Mouse (Mus musculus): ENCODE measurements at regions not wholly inside any gene's neighbourhood (a gene's known extent, or its start where the extent isn't known, plus 50 kb on each side); places are given as distances from the start of the nearest gene placed in this dataset.

- Histone ChIP-seq H3K27ac (no peak overlapping the region), H3K4me3 (no peak overlapping the region)
- TF ChIP-seq CTCF (conservative IDR thresholded peaks at IDR 0.05) = no peak
- peak; percentile 68 to 71 for DNase-seq (ENCODE audit: low spot score in 2 of 2)
These were observed 702.0 kb upstream of the Lrfn5 start for GRCm38 (mm10) chr12:60820979-60821378.

All from layer of hippocampus, adult 2 months (tissue).